Mouse (Mus musculus): ENCODE data around the gene Tspan15. TPM values are rescaled to one million over a fixed set of nuclear protein-coding genes. Genes with fewer than 3 reads are reported as not detected.

The Tspan15 gene
- total RNA-seq, 2 experiments from 2014 or later, result 8.5 to 10.4 TPM

DNA sequence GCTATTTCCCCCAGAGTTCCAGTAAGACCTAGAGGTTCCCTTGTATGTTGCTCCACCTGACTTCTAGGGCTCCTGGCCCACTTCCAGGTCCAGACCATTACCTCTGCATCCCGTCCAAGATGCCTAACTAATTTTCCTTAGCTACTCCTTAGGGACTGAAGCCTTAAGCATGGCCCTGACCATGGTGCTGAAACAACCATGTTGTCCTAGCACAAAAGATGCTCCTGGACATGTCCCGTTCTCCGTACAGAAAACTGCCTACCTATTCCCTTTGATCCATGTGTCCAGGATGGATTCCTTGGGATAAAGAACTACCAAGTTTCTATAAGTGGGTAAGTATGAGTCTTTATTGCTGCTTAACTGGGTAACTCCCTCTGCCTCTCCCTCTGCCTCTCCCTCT lies 93.0 kb downstream of the Tspan15 start:
- intact Hi-C loops (cut with DNase I), result no loop called here
- DNase-seq (ENCODE audit: extremely low spot score in 1 of 2, low spot score in 2 of 2), result no peak
- no peak for TF ChIP-seq CTCF (IDR thresholded peaks at IDR 0.05)
- Histone ChIP-seq H3K4me3 (no peak overlapping the region), H3K27ac (no peak overlapping the region)

GRCm38 (mm10) chr10:62137150-62137549 lies 93.9 kb downstream of the Tspan15 start:
- no peak for TF ChIP-seq CTCF (IDR thresholded peaks at IDR 0.05)
- intact Hi-C loops (cut with DNase I), result no loop called here

DNA sequence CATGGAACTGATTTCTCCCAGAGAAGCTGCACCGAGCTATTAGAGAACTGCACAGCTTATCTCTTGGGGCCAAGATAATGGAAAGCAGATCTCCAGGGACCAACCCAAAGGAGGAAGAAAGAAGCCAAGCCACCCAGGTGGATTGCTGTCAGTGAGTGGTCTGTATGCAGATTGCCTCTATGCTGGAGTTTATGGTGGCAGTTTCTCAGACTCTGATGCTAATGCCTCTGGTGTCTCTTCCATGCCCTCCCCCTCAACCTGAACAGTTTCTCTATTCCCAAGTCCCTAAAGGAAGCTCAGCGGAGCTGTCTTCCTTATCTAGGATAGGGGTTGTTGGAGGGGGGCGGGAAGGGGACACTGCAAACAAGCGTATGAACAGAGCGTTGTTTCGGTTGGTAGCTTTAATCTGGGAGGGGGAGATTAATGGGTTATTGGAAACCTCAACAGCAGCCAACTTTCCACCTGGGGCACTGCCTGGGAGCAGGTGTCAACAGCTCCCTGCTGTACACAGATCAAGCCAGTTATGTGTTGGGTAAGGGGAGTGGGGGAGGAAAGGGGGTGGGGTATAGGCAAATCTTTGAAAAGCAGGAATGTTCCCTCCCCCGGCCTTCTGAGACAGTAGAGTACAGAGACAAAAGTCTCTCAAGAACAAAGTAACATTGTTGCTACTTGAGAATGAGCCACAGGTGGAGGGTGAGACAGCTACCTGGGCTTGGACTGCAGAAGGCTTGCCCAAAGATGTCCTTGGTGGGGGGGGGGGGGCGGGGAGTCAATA lies 95.2 kb downstream of the Tspan15 start:
- H3K27ac ChIP-seq, result no peak overlapping the region
- H3K4me3 ChIP-seq, result no peak overlapping the region
- TF ChIP-seq CTCF (IDR thresholded peaks at IDR 0.05), result no peak
- no peak for DNase-seq (ENCODE audit: extremely low spot score in 1 of 2, low spot score in 2 of 2)
- intact Hi-C loops (cut with DNase I), result no loop called here

More at GRCm38 (mm10) chr10:62137150-62137549, 93.9 kb downstream of the Tspan15 start:
- Histone ChIP-seq H3K27ac (no peak overlapping the region), H3K4me3 (no peak overlapping the region)
- DNase-seq (ENCODE audit: extremely low spot score in 1 of 2, low spot score in 2 of 2), result no peak

Small RNA genes lying within 50 kb of the gene (microRNA-seq; reads per million reads assigned to microRNA genes)
- 1.2 to 2.9 reads per million in 2 experiments for gene Mir7662

Other genes starting within 250 kb of the Tspan15 start
- not detected for gene Neurog3, start 98.2 kb downstream of the Tspan15 start, total RNA-seq (2021)
- 10 to 100 TPM; 50.1 to 58.3 TPM for gene Fam241b, start 87.3 kb downstream of the Tspan15 start, total RNA-seq (2021)
- gene Tacr2, start 21.2 kb upstream of the Tspan15 start, total RNA-seq (2021), result under 1 TPM in 1 of 2 experiments, not detected in 1; 0.34 TPM
- gene Hk1, start 148.7 kb upstream of the Tspan15 start, total RNA-seq (2021), result 100 to 1,000 TPM; 298 to 310 TPM
- gene Hkdc1, start 191.2 kb upstream of the Tspan15 start, total RNA-seq (2021), result 10 to 100 TPM; 10.1 to 11.4 TPM
- 1 to 10 TPM; 1.1 to 1.4 TPM for gene 4930507D05Rik, start 218.2 kb upstream of the Tspan15 start, total RNA-seq (2021)
- gene Supv3l1, start 218.5 kb upstream of the Tspan15 start, total RNA-seq (2021), result 10 to 100 TPM; 21.8 to 24.8 TPM